Mouse (Mus musculus) midbrain, embryonic 14.5 days (tissue): Measurements from ENCODE around the gene Rad51b. TPM values are rescaled to one million over a fixed set of nuclear protein-coding genes. Genes with fewer than 3 reads are reported as not detected.

Experiments
- ATAC-seq: fragments of 200-750 bp; cut with Nextera tagmentation; 2 replicates; pipeline ENCODE4 v1.8.0; 2017; ENCODE audit warnings: moderate number of reproducible peaks, moderate library complexity; ENCODE audit not compliant: low FRiP score, low TSS enrichment
- DNase-seq: peaks from one replicate; pipeline ENCODE4 v3.0.0-alpha.2; 2015
- H3K27ac ChIP-seq: fragments of 300-500 bp; sonication (generic); replicated peaks from 2 replicates; pipeline ENCODE4 v1.5.1; 2014; ENCODE audit warnings: mild to moderate bottlenecking, low read depth, low read length, moderate library complexity
- H3K27me3 ChIP-seq: fragments of 300-500 bp; sonication (generic); 2 replicates; pipeline ENCODE4 v1.6.1; 2014; ENCODE audit warnings: low read length, control low read depth, mixed read lengths; ENCODE audit not compliant: control insufficient read depth, insufficient read depth
- H3K36me3 ChIP-seq: fragments of 300-500 bp; sonication (generic); 2 replicates; pipeline ENCODE4 v1.6.1; 2014; ENCODE audit warnings: low read length, control low read depth; ENCODE audit not compliant: control insufficient read depth, insufficient read depth
- H3K4me1 ChIP-seq: fragments of 300-500 bp; sonication (generic); 2 replicates; pipeline ENCODE4 v1.6.1; 2014; ENCODE audit warnings: mild to moderate bottlenecking, antibody characterized with exemption, low read length, control low read depth; ENCODE audit not compliant: control insufficient read depth, insufficient read depth
- H3K4me2 ChIP-seq: fragments of 300-500 bp; sonication (generic); 2 replicates; pipeline ENCODE4 v1.6.1; 2014; ENCODE audit warnings: mild to moderate bottlenecking, low read length, moderate library complexity
- H3K4me3 ChIP-seq: fragments of 300-500 bp; sonication (generic); replicated peaks from 2 replicates; pipeline ENCODE4 v1.5.1; 2014; ENCODE audit warnings: low read depth, low read length
- H3K9ac ChIP-seq: fragments of 300-500 bp; sonication (generic); replicated peaks from 2 replicates; pipeline ENCODE4 v1.6.1; 2014; ENCODE audit warnings: mild to moderate bottlenecking, low read length, moderate library complexity
- H3K9me3 ChIP-seq: fragments of 300-500 bp; sonication (generic); 2 replicates; pipeline ENCODE4 v1.6.1; 2016; ENCODE audit warnings: low read length, control low read depth, mixed read lengths; ENCODE audit not compliant: control insufficient read depth
- WGBS: fragments of 180-500 bp; shearing (Covaris S2); extraction: QIAGEN DNeasy Blood & Tissue Kit; methylation state at CpG from one replicate; pipeline ENCODE4 v1.1.7; 2014; 5-methylcytosine and 5-hydroxymethylcytosine counted together
- polyA plus RNA-seq: library from polyadenylated mRNA; unstranded; fragments of >200 nt; fragmentation: Nextera tagmentation; extraction: Ambion mirVana; gene quantifications from 2 replicates; pipeline ENCODE4 v1.2.1, GENCODE M21; 2014

The Rad51b gene
- polyA plus RNA-seq, 1 experiment from 2014 or later, result 1.6 TPM

- Histone ChIP-seq H3K9me3 (no peaks in the 10 kb centered on the region), H3K4me2 (no peak overlapping the region), H3K4me3 (no peak overlapping the region), H3K36me3 (no peaks in the 10 kb centered on the region), H3K27ac (peak overlapping the region; percentile 64; the same call in 1 of the 2 replicates), H3K4me1 (peaks cover 21% of the 10 kb centered on the region), H3K9ac (no peak overlapping the region), H3K27me3 (no peaks in the 10 kb centered on the region)
- 62% methylated on average over 3 of the region's 3 CpGs for WGBS
- ATAC-seq, result peak; percentile 93
- peak; percentile 82 for DNase-seq
Observed at GRCm38 (mm10) chr12:79503582-79504515, 206.8 kb downstream of the Rad51b start.

GRCm38 (mm10) chr12:79504641-79505040 lies 207.6 kb downstream of the Rad51b start:
- Histone ChIP-seq H3K9me3 (no peaks in the 10 kb centered on the region), H3K4me1 (peaks cover 21% of the 10 kb centered on the region), H3K27me3 (no peaks in the 10 kb centered on the region), H3K4me2 (no peak overlapping the region), H3K27ac (0 out of 2 replicates have a peak overlapping the region, but pooled peaks have one; percentile 64), H3K4me3 (no peak overlapping the region), H3K9ac (no peak overlapping the region), H3K36me3 (no peaks in the 10 kb centered on the region)
- DNase-seq, result no peak
- ATAC-seq, result no peak
- 53% methylated on average over 1 of the region's 1 CpGs for WGBS

- 88% methylated on average over 4 of the region's 4 CpGs for WGBS
- DNase-seq (no peak), ATAC-seq (no peak)
- no peaks in the 10 kb centered on the region for H3K9me3 ChIP-seq
- H3K27ac ChIP-seq, result peak overlapping the region; percentile 28; the same call in 1 of the 2 replicates
- peaks cover 21% of the 10 kb centered on the region for H3K4me1 ChIP-seq
- no peak overlapping the region for H3K4me2 ChIP-seq
- no peaks in the 10 kb centered on the region for H3K27me3 ChIP-seq
- H3K9ac ChIP-seq, result no peak overlapping the region
- H3K36me3 ChIP-seq, result no peaks in the 10 kb centered on the region
- H3K4me3 ChIP-seq, result no peak overlapping the region
Observed at GRCm38 (mm10) chr12:79506421-79506820, 209.3 kb downstream of the Rad51b start.

GRCm38 (mm10) chr12:79507141-79507681 lies 210.1 kb downstream of the Rad51b start:
- 26% methylated on average over 8 of the region's 8 CpGs for WGBS
- Histone ChIP-seq H3K27me3 (no peaks in the 10 kb centered on the region), H3K9ac (no peak overlapping the region), H3K9me3 (no peaks in the 10 kb centered on the region), H3K36me3 (no peaks in the 10 kb centered on the region), H3K4me1 (peaks cover 25% of the 10 kb centered on the region), H3K4me2 (no peak overlapping the region), H3K27ac (peak overlapping the region; percentile 28), H3K4me3 (no peak overlapping the region)
- DNase-seq (peak; percentile 58), ATAC-seq (no peak)

DNA sequence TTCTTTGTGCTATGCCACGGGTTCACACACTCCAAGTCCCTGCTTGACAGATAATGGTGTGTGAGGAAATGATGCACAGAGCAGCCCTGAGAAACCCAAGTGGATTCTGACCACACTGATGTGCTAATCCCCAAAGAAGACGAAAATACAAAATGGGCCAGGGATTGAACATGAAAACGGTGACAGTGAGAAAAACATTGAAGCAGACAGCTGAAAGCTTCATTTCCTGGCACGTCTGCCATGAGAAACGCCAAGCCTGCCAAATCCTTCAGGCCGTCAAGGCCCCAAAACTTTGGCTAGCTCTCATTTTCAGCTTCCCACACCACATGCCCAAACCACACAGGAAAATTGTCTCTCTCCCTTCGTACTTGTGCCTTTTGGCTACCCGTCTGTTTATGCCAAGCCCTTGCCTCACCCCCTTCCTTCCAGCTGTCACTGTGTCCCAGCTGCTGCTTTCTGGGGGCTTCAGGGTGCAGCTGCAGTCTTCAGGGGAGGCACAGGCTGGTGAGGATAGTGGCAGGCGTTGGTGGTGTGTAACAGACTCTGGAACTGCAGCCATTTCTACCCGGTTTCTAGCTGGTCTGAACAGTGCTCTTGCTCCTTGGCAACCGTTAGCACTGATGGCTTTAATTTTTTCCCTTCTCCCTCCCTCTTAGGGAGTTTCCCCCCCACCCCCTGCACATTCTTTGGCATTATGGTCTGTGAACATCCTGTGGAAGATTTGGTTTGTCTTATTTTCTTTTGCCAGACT lies 214.5 kb downstream of the Rad51b start:
- H3K4me2 ChIP-seq, result no peak overlapping the region
- 44% methylated on average over 11 of the region's 11 CpGs for WGBS
- no peaks in the 10 kb centered on the region for H3K27me3 ChIP-seq
- ATAC-seq, result 0 out of 2 replicates have a peak, but pooled peaks have one; percentile 20
- no peak overlapping the region for H3K4me3 ChIP-seq
- H3K27ac ChIP-seq, result 0 out of 2 replicates have a peak overlapping the region, but pooled peaks have one; percentile 37
- H3K9me3 ChIP-seq, result no peaks in the 10 kb centered on the region
- H3K9ac ChIP-seq, result no peak overlapping the region
- H3K36me3 ChIP-seq, result no peaks in the 10 kb centered on the region
- DNase-seq, result peak; percentile 53
- H3K4me1 ChIP-seq, result peaks cover 15% of the 10 kb centered on the region

DNA sequence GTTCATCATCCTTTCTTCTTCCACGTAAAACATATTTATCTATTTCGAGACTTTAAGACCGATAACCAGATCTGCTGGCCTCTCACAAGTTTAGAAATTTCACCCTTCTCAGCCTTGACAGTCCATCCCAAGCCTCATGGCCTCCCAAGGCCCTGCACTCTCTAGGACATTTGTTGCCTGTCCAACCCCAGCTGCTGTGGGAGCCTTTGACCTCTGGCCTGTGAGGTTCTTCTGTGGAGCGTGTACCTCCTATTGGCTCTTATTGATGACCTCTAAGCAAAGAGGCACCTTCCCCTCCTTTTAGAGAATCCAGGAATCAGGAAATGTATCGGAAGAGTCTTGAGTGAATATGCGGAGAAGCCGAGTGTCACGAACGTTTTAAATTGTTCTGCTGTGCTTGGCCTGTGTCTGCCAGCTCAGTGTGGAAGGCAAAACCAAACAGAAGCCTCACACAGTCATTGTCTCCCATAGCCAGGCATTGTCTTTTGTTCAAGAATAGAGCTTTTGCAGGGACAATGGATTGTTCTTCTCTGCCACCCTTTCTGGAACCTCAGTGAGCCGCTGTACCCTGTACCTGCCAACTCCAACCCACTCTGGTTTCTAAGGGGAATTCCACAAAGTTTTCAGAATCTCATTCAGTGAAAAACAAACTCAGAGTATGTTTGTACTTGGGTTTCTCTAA lies 215.3 kb downstream of the Rad51b start:
- Histone ChIP-seq H3K4me2 (no peak overlapping the region), H3K9me3 (no peaks in the 10 kb centered on the region), H3K27me3 (no peaks in the 10 kb centered on the region), H3K27ac (no peak overlapping the region; the same call in 1 of the 2 replicates), H3K36me3 (no peaks in the 10 kb centered on the region), H3K4me3 (no peak overlapping the region), H3K4me1 (peaks cover 8% of the 10 kb centered on the region; the same call in 1 of the 2 replicates), H3K9ac (no peak overlapping the region)
- DNase-seq (no peak), ATAC-seq (no peak)
- 75% methylated on average over 10 of the region's 10 CpGs for WGBS

- ATAC-seq (no peak), DNase-seq (no peak)
- H3K9ac ChIP-seq, result no peak overlapping the region
- H3K4me1 ChIP-seq, result 0 out of 2 replicates have a peak, but pooled peaks cover 4% of the 10 kb centered on the region
- WGBS, result 93% methylated on average over 5 of the region's 5 CpGs
- H3K4me2 ChIP-seq, result no peak overlapping the region
- no peaks in the 10 kb centered on the region for H3K27me3 ChIP-seq
- no peak overlapping the region for H3K4me3 ChIP-seq
- no peaks in the 10 kb centered on the region for H3K36me3 ChIP-seq
- no peak overlapping the region for H3K27ac ChIP-seq
- H3K9me3 ChIP-seq, result no peaks in the 10 kb centered on the region
Observed at GRCm38 (mm10) chr12:79512982-79513681, 216.1 kb downstream of the Rad51b start.
